Mouse (Mus musculus) layer of hippocampus, adult 2 months (tissue): ENCODE results near the gene Tmem223. TPM values are rescaled to one million over a fixed set of nuclear protein-coding genes. Genes with fewer than 3 reads are reported as not detected.
A peak's percentile ranks its signal among the peaks of the same experiment; 100 is the strongest.

Experiments used
- DNase-seq, 2 experiments: peaks; one replicate each; pipeline ENCODE4 v3.0.0; 2022; ENCODE audit warnings: low spot score in 2 of 2
- H3K27ac ChIP-seq: fragments of 200-600 bp; 2 replicates; pipeline ENCODE4 v1.8.1; 2022
- H3K4me3 ChIP-seq: fragments of 200-600 bp; 2 replicates; pipeline ENCODE4 v1.8.1; 2022; ENCODE audit warnings: mild to moderate bottlenecking
- CTCF ChIP-seq: fragments of 200-600 bp; conservative IDR thresholded peaks from 2 replicates; pipeline ENCODE4 v1.8.1; 2022; ENCODE audit warnings: antibody characterized with exemption, mild to moderate bottlenecking, moderate library complexity
- microRNA-seq, 2 experiments: library from miRNA; unstranded; fragments of <30 nt; microRNA quantifications; one replicate each; pipeline ENCODE4 v1.2.0; 2021
- total RNA-seq, 2 experiments: library from RNA; stranded (reverse); gene quantifications; 2 replicates each; pipeline ENCODE4 v1.2.3; 2021

The Tmem223 gene
- total RNA-seq, 2 experiments from 2014 or later: 75.4 to 82.7 TPM

DNA sequence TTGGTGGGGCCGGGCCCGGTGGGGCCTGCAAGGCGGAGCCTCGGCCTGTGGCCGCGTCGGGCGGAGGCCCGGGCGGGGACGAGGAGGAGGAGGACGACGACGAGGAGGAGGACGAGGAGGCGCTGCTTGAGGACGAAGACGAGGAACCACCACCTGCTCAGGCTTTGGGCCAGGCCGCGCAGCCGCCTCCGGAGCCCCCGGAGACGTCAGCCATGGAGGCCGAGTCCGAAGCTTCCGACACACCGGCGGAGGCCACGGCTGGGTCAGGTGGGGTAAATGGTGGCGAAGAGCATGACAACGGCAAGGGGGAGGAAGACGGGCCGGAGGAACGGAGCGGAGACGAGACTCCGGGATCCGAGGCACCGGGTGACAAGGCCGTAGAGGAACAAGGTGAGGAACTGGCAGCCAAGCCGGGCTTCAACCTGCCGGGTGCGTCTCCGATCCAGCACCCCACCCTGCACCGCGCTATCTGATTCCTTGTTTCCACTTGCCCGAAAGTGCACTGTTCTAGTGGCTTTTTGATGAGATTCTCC, 49.7 kb downstream of the Tmem223 start:
- peak overlapping the region; percentile 93 for H3K4me3 ChIP-seq
- TF ChIP-seq CTCF: no peak
- H3K27ac ChIP-seq: peak overlapping the region; percentile 99
- DNase-seq: peak in 1 of 2 experiments; percentile 53

DNA sequence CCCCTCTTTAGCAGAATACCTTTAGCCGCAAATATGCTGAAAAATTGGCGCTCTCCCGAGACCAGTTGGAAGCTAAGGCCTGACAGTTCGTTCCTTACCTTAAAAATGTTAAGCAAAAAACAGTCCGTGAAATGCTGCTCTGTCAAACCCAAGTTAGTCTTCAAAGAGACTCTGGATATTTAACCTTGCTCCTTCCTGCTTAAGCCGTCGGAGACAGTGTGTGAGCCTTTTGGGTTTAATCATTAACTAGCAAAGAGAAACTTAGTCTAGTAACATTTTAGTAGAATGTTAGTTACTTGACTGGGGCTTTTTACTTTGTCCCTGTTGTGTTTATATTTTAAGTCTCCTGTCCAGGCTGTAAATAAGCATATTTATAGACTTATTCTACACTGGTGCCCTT, 50.4 kb downstream of the Tmem223 start:
- Histone ChIP-seq H3K4me3 (peak overlapping the region; percentile 93), H3K27ac (peak overlapping the region; percentile 99)
- no peak for TF ChIP-seq CTCF
- DNase-seq: no peak

Small RNA genes within 50 kb of the gene (microRNA-seq; reads per million reads assigned to microRNA genes)
- gene Mir6992: 0 reads per million in 2 experiments

Other genes with a start within 250 kb of the Tmem223 start
- gene Slc22a8, start 179.7 kb upstream of the Tmem223 start, total RNA-seq: 1 to 10 TPM; 6.6 to 9.7 TPM
- 1 to 10 TPM; 2.2 to 2.8 TPM for gene Slc22a6, start 153.0 kb upstream of the Tmem223 start, total RNA-seq
- gene Chrm1, start 107.2 kb upstream of the Tmem223 start, total RNA-seq: 100 to 1,000 TPM; 179 to 190 TPM
- gene Slc3a2, start 47.6 kb upstream of the Tmem223 start, total RNA-seq: 100 to 1,000 TPM; 149 to 151 TPM
- 10 to 100 TPM; 47.4 to 55.0 TPM for gene Wdr74, start 35.2 kb upstream of the Tmem223 start, total RNA-seq
- gene 1700092M07Rik, start 30.3 kb upstream of the Tmem223 start, total RNA-seq: 1 to 10 TPM; 1.5 to 3.4 TPM
- gene Stx5a, start 29.6 kb upstream of the Tmem223 start, total RNA-seq: 10 to 100 TPM; 69.5 to 78.4 TPM
- 100 to 1,000 TPM; 102 to 106 TPM for gene Nxf1, start 13.9 kb upstream of the Tmem223 start, total RNA-seq
- 1 to 10 TPM; 7.4 to 7.7 TPM for gene Tmem179b, start 3.5 kb downstream of the Tmem223 start, total RNA-seq
- 10 to 100 TPM; 15.7 to 18.4 TPM for gene Taf6l, start 15.4 kb downstream of the Tmem223 start, total RNA-seq
- gene Polr2g, start 27.6 kb downstream of the Tmem223 start, total RNA-seq: 100 to 1,000 TPM; 113 to 120 TPM
- gene Zbtb3, start 31.6 kb downstream of the Tmem223 start, total RNA-seq: 1 to 10 TPM; 5.8 to 6.5 TPM
- 10 to 100 TPM; 36.5 to 37.9 TPM for gene Ttc9c, start 48.3 kb downstream of the Tmem223 start, total RNA-seq
- gene Hnrnpul2, start 49.0 kb downstream of the Tmem223 start, total RNA-seq: 100 to 1,000 TPM; 123 to 127 TPM
- 1 to 10 TPM in 1 of 2 experiments, not detected in 1; 3.4 TPM for gene AC129217.1, start 58.8 kb downstream of the Tmem223 start, total RNA-seq
- 100 to 1,000 TPM; 101 TPM for gene Bscl2, start 66.5 kb downstream of the Tmem223 start, total RNA-seq
- gene Gng3, start 68.2 kb downstream of the Tmem223 start, total RNA-seq: 100 to 1,000 TPM; 160 TPM
- gene Lrrn4cl, start 79.8 kb downstream of the Tmem223 start, total RNA-seq: under 1 TPM; 0.32 to 0.44 TPM
- gene Ubxn1, start 100.5 kb downstream of the Tmem223 start, total RNA-seq: 100 to 1,000 TPM in 1 of 2 experiments, 10 to 100 TPM in 1; 93.5 to 100 TPM
- 10 to 100 TPM; 32.5 to 32.8 TPM for gene Uqcc3, start 109.9 kb downstream of the Tmem223 start, total RNA-seq
- 1 to 10 TPM; 4.8 to 6.6 TPM for gene Lbhd1, start 112.7 kb downstream of the Tmem223 start, total RNA-seq
- gene Gm49403, start 112.9 kb downstream of the Tmem223 start, total RNA-seq: not detected
- 10 to 100 TPM; 25.3 to 30.0 TPM for gene 1810009A15Rik, start 117.9 kb downstream of the Tmem223 start, total RNA-seq
- 1 to 10 TPM; 2.0 to 2.9 TPM for gene Gm49416, start 117.9 kb downstream of the Tmem223 start, total RNA-seq
- gene Ints5, start 122.0 kb downstream of the Tmem223 start, total RNA-seq: 10 to 100 TPM; 24.4 to 25.6 TPM
- gene Ganab, start 127.1 kb downstream of the Tmem223 start, total RNA-seq: 100 to 1,000 TPM; 114 to 118 TPM
- gene B3gat3, start 149.4 kb downstream of the Tmem223 start, total RNA-seq: 100 to 1,000 TPM; 167 to 191 TPM
- gene Rom1, start 158.4 kb downstream of the Tmem223 start, total RNA-seq: 1 to 10 TPM; 4.4 to 5.7 TPM
- gene Eml3, start 158.6 kb downstream of the Tmem223 start, total RNA-seq: 10 to 100 TPM; 11.5 to 11.7 TPM
- gene Mta2, start 170.9 kb downstream of the Tmem223 start, total RNA-seq: 10 to 100 TPM; 58.0 to 68.7 TPM
- gene Tut1, start 182.9 kb downstream of the Tmem223 start, total RNA-seq: 10 to 100 TPM; 20.7 to 20.8 TPM
- 100 to 1,000 TPM; 238 to 242 TPM for gene Eef1g, start 196.0 kb downstream of the Tmem223 start, total RNA-seq
- gene Ahnak, start 218.3 kb downstream of the Tmem223 start, total RNA-seq: 10 to 100 TPM; 19.4 to 21.9 TPM